Mouse (Mus musculus) hindbrain, embryonic 13.5 days (tissue): Measurements from ENCODE around the gene Nudt16. TPM values are rescaled to one million over a fixed set of nuclear protein-coding genes. Genes with fewer than 3 reads are reported as not detected.

Experiments used
- polyA plus RNA-seq: library from polyadenylated mRNA; unstranded; fragments of >200 nt; fragmentation: Nextera tagmentation; extraction: Ambion mirVana; gene quantifications from 2 replicates; pipeline ENCODE4 v1.2.1, GENCODE M21; 2015

Nudt16 gene
- polyA plus RNA-seq, 1 experiment from 2014 or later: 27.1 TPM

Other genes with a start within 250 kb of the Nudt16 start
- gene Mrpl3, start 78.6 kb downstream of the Nudt16 start, polyA plus RNA-seq: 94.7 and 100 TPM in 2 replicates
- not detected in 2 replicates for gene 1700080E11Rik, start 13.3 kb upstream of the Nudt16 start, polyA plus RNA-seq